Mouse (Mus musculus): ENCODE results near the gene Ttc39b. TPM values are rescaled to one million over a fixed set of nuclear protein-coding genes. Genes with fewer than 3 reads are reported as not detected.

Ttc39b gene
- polyA plus RNA-seq, 2 experiments, result 0.60 to 2.1 TPM

GRCm38 (mm10) chr4:83198123-83198522, 125.9 kb downstream of the Ttc39b start:
- H3K9ac ChIP-seq (replicated peaks), result no peak overlapping the region
- H3K4me3 ChIP-seq (ENCODE audit: insufficient read depth in 1 of 2, low read depth in 2 of 2, low read length in 2 of 2), result no peak overlapping the region
- H3K27me3 ChIP-seq (ENCODE audit: control insufficient read depth, insufficient read depth, low read length), result no peaks in the 10 kb centered on the region
- H3K4me1 ChIP-seq (replicated peaks; ENCODE audit: control insufficient read depth in 2 of 2, insufficient read depth in 2 of 2, low read length in 1 of 2), result no peaks in the 10 kb centered on the region
- TF ChIP-seq CTCF (IDR thresholded peaks at IDR 0.05; ENCODE audit: low read depth), result no peak
- ATAC-seq (ENCODE audit: insufficient read depth) (no peak), DNase-seq (ENCODE audit: low read depth in 3 of 3, low spot score in 3 of 3) (no peak)
- no peak overlapping the region for H3K27ac ChIP-seq
- H3K9me3 ChIP-seq (ENCODE audit: control insufficient read depth, low read length), result no peaks in the 10 kb centered on the region
- no peak overlapping the region for H3K4me2 ChIP-seq (ENCODE audit: low read depth)
- H3K36me3 ChIP-seq (replicated peaks; ENCODE audit: control insufficient read depth, insufficient read depth, low read depth), result no peaks in the 10 kb centered on the region
- 50% methylated on average over 3 of the region's 3 CpGs for WGBS (ENCODE audit: insufficient replicate concordance)

- H3K4me2 ChIP-seq (ENCODE audit: low read depth), result no peak overlapping the region
- H3K27me3 ChIP-seq (ENCODE audit: control insufficient read depth, insufficient read depth, low read length), result no peaks in the 10 kb centered on the region
- H3K27ac ChIP-seq, result no peak overlapping the region
- H3K36me3 ChIP-seq (replicated peaks; ENCODE audit: control insufficient read depth, insufficient read depth, low read depth), result no peaks in the 10 kb centered on the region
- no peak for DNase-seq (ENCODE audit: low read depth in 3 of 3, low spot score in 3 of 3)
- no peak overlapping the region for H3K4me3 ChIP-seq (ENCODE audit: insufficient read depth in 1 of 2, low read depth in 2 of 2, low read length in 2 of 2)
- no peaks in the 10 kb centered on the region for H3K4me1 ChIP-seq (replicated peaks; ENCODE audit: control insufficient read depth in 2 of 2, insufficient read depth in 2 of 2, low read length in 1 of 2)
- TF ChIP-seq EP300 (IDR thresholded peaks at IDR 0.05; ENCODE audit: low read depth), result no peak
- TF ChIP-seq CTCF (IDR thresholded peaks at IDR 0.05; ENCODE audit: low read depth), result no peak
- 56% methylated on average over 2 of the region's 2 CpGs for WGBS (ENCODE audit: insufficient replicate concordance)
- no peaks in the 10 kb centered on the region for H3K9me3 ChIP-seq (ENCODE audit: control insufficient read depth, low read length)
- no peak overlapping the region for H3K9ac ChIP-seq (replicated peaks)
- no peak for ATAC-seq (ENCODE audit: insufficient read depth)
Observed at GRCm38 (mm10) chr4:83189736-83190135, 134.3 kb downstream of the Ttc39b start.

- TF ChIP-seq EP300 (IDR thresholded peaks at IDR 0.05; ENCODE audit: low read depth), result no peak
- H3K4me2 ChIP-seq (ENCODE audit: low read depth), result no peak overlapping the region
- H3K4me1 ChIP-seq (replicated peaks; ENCODE audit: control insufficient read depth in 2 of 2, insufficient read depth in 2 of 2, low read length in 1 of 2), result no peaks in the 10 kb centered on the region
- DNase-seq (ENCODE audit: low read depth in 3 of 3, low spot score in 3 of 3), result no peak
- H3K36me3 ChIP-seq (replicated peaks; ENCODE audit: control insufficient read depth, insufficient read depth, low read depth), result no peaks in the 10 kb centered on the region
- ATAC-seq (ENCODE audit: insufficient read depth), result no peak
- H3K27ac ChIP-seq, result no peak overlapping the region
- no peaks in the 10 kb centered on the region for H3K27me3 ChIP-seq (ENCODE audit: control insufficient read depth, insufficient read depth, low read length)
- no peaks in the 10 kb centered on the region for H3K9me3 ChIP-seq (ENCODE audit: control insufficient read depth, low read length)
- H3K9ac ChIP-seq (replicated peaks), result no peak overlapping the region
- no peak overlapping the region for H3K4me3 ChIP-seq (ENCODE audit: insufficient read depth in 1 of 2, low read depth in 2 of 2, low read length in 2 of 2)
- 43% methylated on average over 1 of the region's 1 CpGs for WGBS (ENCODE audit: insufficient replicate concordance)
Observed at GRCm38 (mm10) chr4:83187324-83187723, 136.7 kb downstream of the Ttc39b start.

GRCm38 (mm10) chr4:83186448-83186847, 137.6 kb downstream of the Ttc39b start:
- H3K36me3 ChIP-seq (replicated peaks; ENCODE audit: control insufficient read depth, insufficient read depth, low read depth), result no peaks in the 10 kb centered on the region
- no peaks in the 10 kb centered on the region for H3K4me1 ChIP-seq (replicated peaks; ENCODE audit: control insufficient read depth in 2 of 2, insufficient read depth in 2 of 2, low read length in 1 of 2)
- H3K9me3 ChIP-seq (ENCODE audit: control insufficient read depth, low read length), result no peaks in the 10 kb centered on the region
- H3K4me2 ChIP-seq (ENCODE audit: low read depth), result no peak overlapping the region
- no peak overlapping the region for H3K9ac ChIP-seq (replicated peaks)
- ATAC-seq (ENCODE audit: insufficient read depth) (no peak), DNase-seq (ENCODE audit: low read depth in 3 of 3, low spot score in 3 of 3) (no peak)
- no peak for TF ChIP-seq CTCF (IDR thresholded peaks at IDR 0.05; ENCODE audit: low read depth)
- TF ChIP-seq EP300 (IDR thresholded peaks at IDR 0.05; ENCODE audit: low read depth), result no peak
- no peak overlapping the region for H3K4me3 ChIP-seq (ENCODE audit: insufficient read depth in 1 of 2, low read depth in 2 of 2, low read length in 2 of 2)
- no peaks in the 10 kb centered on the region for H3K27me3 ChIP-seq (ENCODE audit: control insufficient read depth, insufficient read depth, low read length)
- H3K27ac ChIP-seq, result no peak overlapping the region
- WGBS (ENCODE audit: insufficient replicate concordance), result 38% methylated on average over 6 of the region's 6 CpGs

GRCm38 (mm10) chr4:83183288-83183930, 140.6 kb downstream of the Ttc39b start:
- DNase-seq (ENCODE audit: low read depth in 3 of 3, low spot score in 3 of 3), result no peak
- H3K36me3 ChIP-seq (replicated peaks; ENCODE audit: control insufficient read depth, insufficient read depth, low read depth), result no peaks in the 10 kb centered on the region
- H3K27me3 ChIP-seq (ENCODE audit: control insufficient read depth, insufficient read depth, low read length), result no peaks in the 10 kb centered on the region
- 32% methylated on average over 9 of the region's 9 CpGs for WGBS (ENCODE audit: insufficient replicate concordance)
- H3K4me2 ChIP-seq (ENCODE audit: low read depth), result no peak overlapping the region
- no peak overlapping the region for H3K27ac ChIP-seq
- H3K9ac ChIP-seq (replicated peaks), result no peak overlapping the region
- H3K9me3 ChIP-seq (ENCODE audit: control insufficient read depth, low read length), result no peaks in the 10 kb centered on the region
- ATAC-seq (ENCODE audit: insufficient read depth), result no peak
- TF ChIP-seq CTCF (IDR thresholded peaks at IDR 0.05; ENCODE audit: low read depth) (peak; percentile 59), EP300 (IDR thresholded peaks at IDR 0.05; ENCODE audit: low read depth) (no peak)
- no peak overlapping the region for H3K4me3 ChIP-seq (ENCODE audit: insufficient read depth in 1 of 2, low read depth in 2 of 2, low read length in 2 of 2)
- H3K4me1 ChIP-seq (replicated peaks; ENCODE audit: control insufficient read depth in 2 of 2, insufficient read depth in 2 of 2, low read length in 1 of 2), result no peaks in the 10 kb centered on the region

All from liver, embryonic 14.5 days (tissue).